Mouse (Mus musculus): ENCODE data around the gene Antxr2.

Antxr2 gene

GRCm38 (mm10) chr5:98030902-98031641, at the start of gene Antxr2:
TSS of gene Antxr2 (minus strand) at chr5:98031043.
- CTCF ChIA-PET: interaction anchor here (0.6 to 0.7 kb wide), 2 partner anchors 10 to 47 kb away, joined by 3 to 8 read pairs; no protein-coding TSS in a partner anchor

DNA sequence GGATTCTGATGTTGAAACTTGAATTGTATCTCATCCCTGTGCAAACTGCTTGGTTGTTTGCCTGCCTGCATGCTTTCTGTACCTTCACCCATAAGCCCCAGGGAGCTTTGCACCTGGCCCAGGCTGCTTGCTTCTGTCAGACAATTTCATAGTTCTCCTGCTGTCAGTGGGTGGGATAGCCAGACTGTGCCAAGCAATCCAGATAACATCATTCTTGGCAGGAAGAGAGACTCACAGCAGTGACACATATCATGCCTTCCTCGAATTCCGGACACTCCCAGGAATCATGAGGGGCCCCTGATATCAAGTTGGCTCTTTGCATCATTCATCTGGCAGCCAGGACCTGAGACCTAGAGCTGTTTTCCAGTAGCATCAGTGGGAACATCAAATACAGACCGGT, 45.8 kb upstream of the Antxr2 start:
- CTCF ChIA-PET: no interaction called here

DNA sequence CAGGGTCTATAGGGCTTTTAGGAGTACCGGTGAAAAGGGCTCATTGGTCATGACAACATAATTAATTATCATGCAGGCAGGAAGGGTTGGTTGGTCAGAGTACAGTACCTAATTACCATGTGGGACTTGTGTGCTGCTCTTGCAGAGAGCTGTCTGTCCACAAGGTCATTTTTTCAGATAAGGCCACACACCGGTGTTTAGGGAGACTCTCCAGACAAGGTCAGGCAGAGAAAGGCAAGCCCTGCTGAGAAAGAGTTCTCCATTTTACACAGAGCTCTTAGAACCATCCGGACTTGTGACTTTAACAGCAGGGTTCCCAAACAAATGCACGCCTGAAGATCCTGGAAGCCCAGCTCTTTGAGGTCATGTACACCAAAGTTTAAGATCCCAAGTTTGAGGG, 38.3 kb upstream of the Antxr2 start:
- CTCF ChIA-PET: no interaction called here

DNA sequence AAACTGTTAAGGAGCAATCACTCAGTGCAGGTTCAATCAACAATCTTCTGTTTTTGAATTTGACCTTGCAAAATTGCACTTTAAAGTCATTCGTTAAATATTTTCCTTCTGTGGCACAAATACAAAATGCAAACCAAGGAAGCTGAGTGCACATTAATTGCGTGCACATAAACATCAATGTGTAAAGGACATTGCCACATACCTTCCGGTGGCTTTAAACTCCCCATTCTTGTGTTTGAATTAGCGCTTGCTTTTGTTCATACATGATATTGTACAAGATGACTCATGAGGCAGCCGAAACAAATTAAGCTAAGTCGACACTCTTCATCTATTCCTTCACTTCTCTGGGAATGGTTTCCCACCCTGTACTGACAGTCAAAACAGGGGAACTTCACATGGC, 24.4 kb upstream of the Antxr2 start:
- CTCF ChIA-PET: no interaction called here

GRCm38 (mm10) chr5:98054834-98055233, 24.0 kb upstream of the Antxr2 start:
- CTCF ChIA-PET: no interaction called here

GRCm38 (mm10) chr5:98034928-98035327, 4.1 kb upstream of the Antxr2 start:
- CTCF ChIA-PET: no interaction called here

GRCm38 (mm10) chr5:98034207-98034606, 3.4 kb upstream of the Antxr2 start:
- CTCF ChIA-PET: no interaction called here

DNA sequence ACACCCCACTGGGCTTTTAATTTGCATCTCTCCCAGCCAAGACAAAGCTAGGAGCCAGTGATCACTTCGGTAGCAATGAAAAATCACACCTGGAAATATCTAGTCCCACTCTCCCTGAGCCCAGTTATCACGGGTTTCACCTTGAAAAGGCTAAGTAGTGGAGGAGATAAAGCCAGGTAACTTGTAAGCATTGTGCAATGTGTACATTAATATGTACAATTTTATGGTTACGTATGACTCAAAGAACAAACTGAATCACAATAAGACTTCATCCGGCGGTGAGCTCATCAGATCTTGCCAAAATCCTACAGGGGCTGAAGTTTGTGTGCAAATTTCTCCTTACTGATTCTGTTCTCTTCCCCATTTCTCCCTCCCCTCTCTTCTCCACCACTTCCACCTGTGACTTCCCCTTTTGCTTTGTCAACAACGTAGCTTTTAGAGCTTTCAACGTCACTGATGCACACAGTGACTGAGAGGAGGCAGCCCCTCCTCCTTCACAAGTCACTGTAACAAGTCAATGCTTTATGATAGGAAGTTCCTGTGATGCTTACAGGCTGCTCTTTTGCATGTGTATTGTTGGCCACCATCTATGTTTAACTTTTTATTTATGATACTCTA, 2.1 kb upstream of the Antxr2 start:
- CTCF ChIA-PET: interaction anchor here (1.2 kb wide), 1 partner anchor 16 kb away, joined by 5 read pairs; no protein-coding TSS in a partner anchor

GRCm38 (mm10) chr5:98030091-98030901, 547 bp downstream of the Antxr2 start:
- CTCF ChIA-PET: interaction anchor here (0.6 kb wide), 1 partner anchor 201 kb away, joined by 6 read pairs; no protein-coding TSS in a partner anchor

DNA sequence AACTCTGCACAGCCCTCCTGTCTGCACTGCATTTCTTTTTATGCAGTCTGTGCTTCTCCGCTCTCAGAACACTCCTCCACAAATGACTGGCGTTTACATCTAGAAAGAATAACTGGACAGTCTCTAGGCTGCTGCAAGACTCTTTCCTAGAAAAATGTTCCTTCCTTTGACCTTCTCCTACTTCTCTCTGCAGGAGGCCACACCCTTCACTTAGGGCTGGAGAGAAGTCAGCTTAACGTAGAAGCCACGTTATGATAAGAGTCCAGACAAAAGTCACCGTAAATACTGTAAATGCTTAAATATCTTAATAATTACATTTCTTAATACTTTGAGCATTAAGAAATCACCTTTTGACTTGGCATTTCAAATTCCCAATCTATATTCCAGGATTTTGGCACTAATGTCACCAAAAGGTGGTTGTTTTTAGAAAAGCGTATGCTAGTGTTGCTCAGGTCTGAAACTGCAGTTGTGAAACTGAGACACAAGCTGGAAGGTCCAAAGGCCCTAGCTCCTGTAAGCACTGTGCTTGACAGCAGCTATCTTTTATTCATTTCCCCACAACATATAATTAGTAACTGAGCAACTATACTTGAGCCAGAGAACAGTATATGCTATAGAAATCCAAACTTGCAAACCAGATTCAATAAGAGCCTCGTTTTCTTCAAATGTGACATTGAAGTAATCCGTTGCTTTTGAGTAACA, 3.0 kb downstream of the Antxr2 start:
- CTCF ChIA-PET: interaction anchor here (0.7 kb wide), 1 partner anchor 57 kb away, joined by 11 read pairs; no protein-coding TSS in a partner anchor

DNA sequence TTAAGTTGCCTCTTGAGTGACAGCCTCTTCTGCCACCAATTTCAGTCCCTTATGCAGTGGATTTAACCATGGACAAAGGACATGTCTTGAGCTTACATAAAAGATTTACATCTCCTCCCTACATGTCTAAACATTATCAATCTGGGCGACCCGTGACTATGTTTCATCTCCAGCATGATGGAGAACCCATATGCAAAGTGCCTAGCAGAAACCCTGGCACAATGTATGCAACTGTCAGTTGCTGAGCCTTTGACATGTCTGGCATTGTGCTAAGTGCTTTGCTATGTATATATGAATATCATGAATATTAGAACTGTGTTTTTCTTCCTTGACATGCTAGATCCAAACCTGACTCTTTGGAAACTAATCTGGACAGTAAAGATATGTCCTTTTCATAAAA, 4.9 kb downstream of the Antxr2 start:
- CTCF ChIA-PET: no interaction called here

DNA sequence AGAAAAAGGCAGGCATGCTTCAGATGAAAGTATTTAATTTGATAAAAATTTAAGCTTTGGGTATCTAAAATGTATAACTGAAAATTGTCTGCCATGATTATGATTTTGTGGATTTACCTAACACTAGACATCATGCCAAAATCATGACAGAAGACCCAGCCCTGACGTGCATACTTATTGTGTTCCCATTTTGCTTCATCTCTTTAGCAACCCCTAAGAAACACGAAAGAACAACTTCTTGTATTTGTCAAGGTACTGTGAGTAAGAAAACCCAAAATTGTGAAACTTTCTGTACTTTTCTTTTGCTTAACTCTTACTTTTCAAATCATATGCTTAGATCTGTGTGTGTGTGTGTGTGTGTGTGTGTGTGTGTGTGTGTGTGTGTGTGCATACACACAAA, 6.3 kb downstream of the Antxr2 start:
- CTCF ChIA-PET: no interaction called here

- CTCF ChIA-PET: no interaction called here
These were observed 9.3 kb downstream of the Antxr2 start for GRCm38 (mm10) chr5:98021518-98021917.

DNA sequence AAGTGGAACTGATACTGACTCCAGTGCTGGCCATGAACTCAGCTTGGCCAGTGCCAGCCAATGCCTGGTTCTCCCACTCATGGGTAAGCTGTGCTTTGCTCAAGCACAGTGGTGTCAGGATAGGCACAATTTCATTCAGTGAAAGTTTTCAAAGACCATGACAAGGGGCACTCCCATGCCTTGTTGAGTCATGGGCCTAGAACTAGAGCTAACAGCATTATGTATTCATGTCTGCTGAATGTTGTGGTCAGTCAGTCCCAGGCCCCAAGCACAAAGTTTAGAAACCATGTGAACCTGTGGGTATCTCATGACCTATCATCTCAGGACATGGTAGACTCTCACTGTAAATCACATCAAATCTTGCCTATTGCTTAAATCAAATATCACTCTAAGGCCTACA, 10.2 kb downstream of the Antxr2 start:
- CTCF ChIA-PET: interaction anchor here (0.7 kb wide), 1 partner anchor 11 kb away, joined by 8 read pairs; no protein-coding TSS in a partner anchor

GRCm38 (mm10) chr5:98019396-98019795, 11.4 kb downstream of the Antxr2 start:
- CTCF ChIA-PET: no interaction called here

- CTCF ChIA-PET: interaction anchor here (0.7 kb wide), 1 partner anchor 15 kb away, joined by 3 read pairs; no protein-coding TSS in a partner anchor
These were observed 12.7 kb downstream of the Antxr2 start for GRCm38 (mm10) chr5:98018162-98018561.

- CTCF ChIA-PET: interaction anchor here (1.2 kb wide), 1 partner anchor 16 kb away, joined by 5 read pairs; no protein-coding TSS in a partner anchor
These were observed 14.3 kb downstream of the Antxr2 start for GRCm38 (mm10) chr5:98016247-98017203.

GRCm38 (mm10) chr5:98005751-98006150, 25.1 kb downstream of the Antxr2 start:
- CTCF ChIA-PET: no interaction called here

DNA sequence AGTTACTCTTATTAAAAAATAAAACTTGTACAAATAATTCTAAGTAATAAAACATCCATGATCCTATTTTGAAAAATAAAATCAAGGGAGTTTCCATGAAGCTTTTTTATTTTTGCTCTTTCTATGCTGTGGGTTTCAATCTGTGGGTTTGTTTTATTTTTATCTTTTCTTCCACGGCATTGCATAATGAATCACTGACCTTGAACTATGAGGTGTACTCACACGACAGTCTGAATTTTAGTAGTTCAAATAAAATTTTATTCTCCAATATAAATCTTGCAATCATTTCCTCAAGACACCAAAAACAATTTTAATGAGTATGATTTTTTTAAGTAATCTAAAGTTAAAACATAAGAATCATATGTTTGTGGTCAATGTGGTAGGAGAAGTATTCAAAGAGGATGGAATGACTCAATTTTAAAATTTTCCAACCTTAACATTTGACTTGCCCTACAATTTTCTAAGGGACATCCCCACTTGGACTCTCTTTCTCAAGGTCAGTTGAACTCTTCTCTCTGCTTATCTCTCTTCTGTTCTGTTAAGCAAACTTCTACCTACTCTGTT, 31.5 kb downstream of the Antxr2 start:
- CTCF ChIA-PET: no interaction called here

DNA sequence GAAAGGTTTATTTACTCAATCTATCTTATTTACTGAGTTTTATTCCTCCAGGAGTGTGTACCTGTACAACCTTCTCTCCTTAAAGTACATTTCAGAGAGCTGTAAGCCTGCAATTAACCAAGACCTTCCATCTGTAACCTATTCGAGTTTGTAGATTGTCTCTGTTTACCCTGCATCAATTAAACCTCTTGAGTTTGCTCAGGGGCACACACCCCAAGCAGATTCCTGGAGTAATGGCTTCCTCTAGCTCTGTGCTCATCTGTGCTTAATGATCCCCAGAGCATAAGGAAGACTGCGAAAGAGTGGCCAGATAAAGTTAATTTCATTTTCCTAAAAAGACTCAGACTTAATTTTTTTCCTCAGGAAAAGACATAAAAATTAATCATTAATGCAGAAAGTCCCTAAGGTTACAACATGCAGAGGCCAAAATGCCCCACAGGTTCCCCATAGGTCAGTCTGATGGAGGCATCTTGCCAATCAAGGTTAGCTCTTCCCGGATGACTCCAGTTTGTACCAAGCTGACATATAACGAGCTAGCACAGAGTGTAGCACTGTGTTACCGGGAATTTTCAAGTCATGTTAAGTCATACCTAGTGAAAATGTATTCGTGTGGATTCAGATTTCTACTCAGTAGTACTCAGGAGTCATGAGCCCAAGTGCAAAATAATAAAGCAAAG, 34.2 kb downstream of the Antxr2 start:
- CTCF ChIA-PET: no interaction called here

All from spleen, embryonic (tissue).